8 mouse cellular contexts compared by ENCODE assay signal in genomic region chr3:145117637-145118036, GRCm38 (mm10). TPM values are rescaled to one million over a fixed set of nuclear protein-coding genes. Genes with fewer than 3 reads are reported as not detected.
DNase-seq lines count a peak whose midpoint lies in the region; ATAC-seq and TF ChIP-seq lines count a peak whose summit lies in the region.

No protein-coding gene starts in this region.

- WGBS in heart, embryonic 10.5 days = 84% methylated on average over 10 of the region's 10 CpGs
- 81% methylated on average over 10 of the region's 10 CpGs for WGBS in heart, postnatal 0 days
- 78% methylated on average over 10 of the region's 10 CpGs for WGBS in liver, postnatal 0 days (ENCODE audit: insufficient replicate concordance)

- DNase-seq in heart, embryonic 10.5 days (ENCODE audit: low spot score) = no peak
- no peak for DNase-seq in heart, postnatal 10 days
- DNase-seq in MEL (ENCODE audit: low read depth, low spot score) = peak; percentile 61
- no peak for DNase-seq in heart, postnatal 0 days (ENCODE audit: low spot score)
- no peak for DNase-seq in liver, postnatal 0 days
- DNase-seq in embryo, embryonic 9.5 days (ENCODE audit: extremely low spot score) = no peak
- no peak for DNase-seq in right cerebral cortex, postnatal 14 days

- H3K4me3 ChIP-seq in heart, embryonic 10.5 days = peak overlapping the region; percentile 89
- peak overlapping the region; percentile 71 to 78 for H3K4me3 ChIP-seq in MEL (ENCODE audit: control insufficient read depth in 1 of 2, insufficient read depth in 1 of 2, low read depth in 2 of 2, low read length in 2 of 2)
- peak overlapping the region; percentile 72 for H3K4me3 ChIP-seq in heart, postnatal 0 days (ENCODE audit: low read depth, low read length)
- H3K4me3 ChIP-seq in liver, postnatal 0 days (ENCODE audit: low read depth, low read length) = peak overlapping the region; percentile 81

- no peaks in the 10 kb centered on the region for H3K27me3 ChIP-seq in heart, embryonic 10.5 days (ENCODE audit: insufficient read depth, poor library complexity, severe bottlenecking)
- H3K27me3 ChIP-seq in MEL (ENCODE audit: control insufficient read depth in 1 of 2, insufficient read depth in 2 of 2, low read length in 2 of 2) = no peaks in the 10 kb centered on the region
- H3K27me3 ChIP-seq in heart, postnatal 0 days (ENCODE audit: control insufficient read depth, insufficient read depth, low read length) = no peaks in the 10 kb centered on the region
- H3K27me3 ChIP-seq in liver, postnatal 0 days (ENCODE audit: insufficient read depth, low read length) = no peaks in the 10 kb centered on the region

- peak in 1 of 2 experiments; percentile 34; a peak in 1 of 4 replicates for TF ChIP-seq EP300 in MEL (IDR thresholded peaks at IDR 0.05; ENCODE audit: low read depth in 1 of 2, low read length in 2 of 2)
- no peak for TF ChIP-seq EP300 in heart, postnatal 0 days (IDR thresholded peaks at IDR 0.05; ENCODE audit: low read depth)
- no peak for TF ChIP-seq EP300 in liver, postnatal 0 days (IDR thresholded peaks at IDR 0.05; ENCODE audit: low read depth)

- no peak for ATAC-seq in heart, postnatal 0 days (ENCODE audit: insufficient read depth, low read depth)
- no peak for ATAC-seq in liver, postnatal 0 days
- ATAC-seq in CD4-positive, CD25-positive, alpha-beta regulatory T cell, adult 4 months = no peak

- H3K79me2 ChIP-seq in MEL (ENCODE audit: control insufficient read depth, insufficient read depth, low read length, poor library complexity) = peaks cover 2% of the 10 kb centered on the region; the same call in 1 of the 2 replicates

- H3K4me2 ChIP-seq in heart, postnatal 0 days (ENCODE audit: low read depth, low read length) = peak overlapping the region; percentile 76
- peak overlapping the region; percentile 87 for H3K4me2 ChIP-seq in liver, postnatal 0 days (ENCODE audit: low read depth, low read length)

- TF ChIP-seq POLR2A in MEL (IDR thresholded peaks at IDR 0.05; ENCODE audit: control insufficient read depth in 1 of 2, insufficient read depth in 1 of 2, low read depth in 1 of 2, low read length in 2 of 2, poor library complexity in 1 of 2) = no peak

- peak overlapping the region; percentile 70 for H3K9ac ChIP-seq in MEL (ENCODE audit: control insufficient read depth, low read depth, low read length, poor library complexity, severe bottlenecking)
- H3K9ac ChIP-seq in heart, postnatal 0 days (replicated peaks; ENCODE audit: low read depth, low read length) = peak overlapping the region; percentile 70
- no peak overlapping the region; the same call in 1 of the 2 replicates for H3K9ac ChIP-seq in liver, postnatal 0 days (replicated peaks)

- intact Hi-C loops in heart, postnatal 10 days (cut with DNase I) = no loop called here

- no peaks in the 10 kb centered on the region for H3K9me3 ChIP-seq in heart, embryonic 10.5 days
- no peaks in the 10 kb centered on the region for H3K9me3 ChIP-seq in MEL (replicated peaks; ENCODE audit: insufficient read depth, low read length)
- H3K9me3 ChIP-seq in heart, postnatal 0 days (replicated peaks; ENCODE audit: control insufficient read depth, low read length) = no peaks in the 10 kb centered on the region
- no peaks in the 10 kb centered on the region for H3K9me3 ChIP-seq in liver, postnatal 0 days (ENCODE audit: low read length)

- H3K27ac ChIP-seq in heart, embryonic 10.5 days = peak overlapping the region; percentile 99
- H3K27ac ChIP-seq in MEL (ENCODE audit: control insufficient read depth, low read depth, low read length) = peak overlapping the region; percentile 77
- H3K27ac ChIP-seq in heart, postnatal 0 days (ENCODE audit: low read depth) = peak overlapping the region; percentile 98
- H3K27ac ChIP-seq in liver, postnatal 0 days (ENCODE audit: low read depth) = peak overlapping the region; percentile 98

- no peak for TF ChIP-seq RAD21 in MEL (IDR thresholded peaks at IDR 0.05; ENCODE audit: low read depth, low read length)

- H3K36me3 ChIP-seq in heart, embryonic 10.5 days = no peaks in the 10 kb centered on the region
- peaks cover 0 to 19% of the 10 kb centered on the region in 2 experiments; a peak in 2 of 4 replicates for H3K36me3 ChIP-seq in MEL (ENCODE audit: control insufficient read depth in 1 of 2, insufficient read depth in 2 of 2, low read length in 2 of 2)
- H3K36me3 ChIP-seq in heart, postnatal 0 days (replicated peaks; ENCODE audit: control insufficient read depth, insufficient read depth, low read length) = no peaks in the 10 kb centered on the region
- H3K36me3 ChIP-seq in liver, postnatal 0 days (replicated peaks; ENCODE audit: insufficient read depth, low read length) = no peaks in the 10 kb centered on the region

- no peak for TF ChIP-seq CTCF in MEL (IDR thresholded peaks at IDR 0.05 in 2 of 3, conservative IDR thresholded peaks at IDR 0.05 in 1 of 3; ENCODE audit: control insufficient read depth in 1 of 3, insufficient read depth in 1 of 3, low read depth in 2 of 3, low read length in 3 of 3, poor library complexity in 1 of 3, severe bottlenecking in 1 of 3)
- no peak for TF ChIP-seq CTCF in heart, postnatal 0 days (IDR thresholded peaks at IDR 0.05; ENCODE audit: low read depth)
- no peak for TF ChIP-seq CTCF in liver, postnatal 0 days (IDR thresholded peaks at IDR 0.05; ENCODE audit: low read depth)

- peaks cover 14% of the 10 kb centered on the region for H3K4me1 ChIP-seq in heart, embryonic 10.5 days
- peaks cover 2 to 19% of the 10 kb centered on the region in 2 experiments; a peak in 2 of 4 replicates for H3K4me1 ChIP-seq in MEL (ENCODE audit: control insufficient read depth in 1 of 2, insufficient read depth in 2 of 2, low read length in 2 of 2)
- H3K4me1 ChIP-seq in heart, postnatal 0 days (ENCODE audit: control insufficient read depth, insufficient read depth) = peaks cover 4% of the 10 kb centered on the region; the same call in 1 of the 2 replicates
- peaks cover 17% of the 10 kb centered on the region for H3K4me1 ChIP-seq in liver, postnatal 0 days (ENCODE audit: insufficient read depth)

TF ChIP-seq in MEL, 35 proteins besides CTCF, POLR2A, EP300 and RAD21:
- TF ChIP-seq TCF12 (IDR thresholded peaks at IDR 0.05; ENCODE audit: low read depth, low read length) (0 out of 2 replicates have a peak, but pooled peaks have one; percentile 34), GATA1 (IDR thresholded peaks at IDR 0.05; ENCODE audit: low read depth, low read length) (peak; percentile 26; the same call in 1 of the 2 replicates), ZMIZ1 (IDR thresholded peaks at IDR 0.05; ENCODE audit: low read depth, low read length) (no peak), MYC (IDR thresholded peaks at IDR 0.05; ENCODE audit: low read depth, low read length) (0 out of 2 replicates have a peak, but pooled peaks have one; percentile 33)

RNA-seq across cellular contexts. Expression of gene Odf2l, which starts 0.8 kb away (rescaled TPM):
- polyA plus RNA-seq in heart, embryonic 10.5 days (2016; fragmentation: Nextera tagmentation; extraction: Ambion mirVana) = 14.1 and 14.7 TPM in 2 replicates
- 10 to 100 TPM; 15.2 to 16.7 TPM for total RNA-seq in heart, postnatal 10 days (2021)
- total RNA-seq in MEL (2012; rRNA removed) = 12.6 and 15.1 TPM in 2 replicates
- 10 to 100 TPM in 1 of 2 experiments, not detected in 1; 15.0 TPM for polyA plus RNA-seq in MEL (2012; ENCODE audit: insufficient read depth in 1 of 2, insufficient read length in 2 of 2, low read depth in 1 of 2, low replicate concordance in 2 of 2, missing spikeins in 1 of 2)
- 5.0 and 6.2 TPM in 2 replicates for total RNA-seq in heart, postnatal 0 days (2014; rRNA removed; ENCODE audit: low replicate concordance)
- polyA plus RNA-seq in heart, postnatal 0 days (2015; fragmentation: Nextera tagmentation; extraction: Ambion mirVana) = 8.9 and 9.2 TPM in 2 replicates
- 5.4 and 5.6 TPM in 2 replicates for polyA plus RNA-seq in liver, postnatal 0 days (2015; fragmentation: Nextera tagmentation; extraction: Ambion mirVana)
- polyA plus RNA-seq in CD4-positive, CD25-positive, alpha-beta regulatory T cell, adult 4 months (2017; shearing (Covaris generic)) = 1 to 10 TPM; 6.3 to 7.1 TPM

RNA-seq across cellular contexts. Expression of gene Clca2, which starts 18.4 kb away (rescaled TPM):
- polyA plus RNA-seq in heart, embryonic 10.5 days (2016; fragmentation: Nextera tagmentation; extraction: Ambion mirVana) = 0.11 TPM in 1 of 2 replicates, not detected in the other
- under 1 TPM; 0.10 to 0.15 TPM for total RNA-seq in heart, postnatal 10 days (2021)
- not detected in 2 replicates for total RNA-seq in MEL (2012; rRNA removed)
- polyA plus RNA-seq in MEL (2012; ENCODE audit: insufficient read depth in 1 of 2, insufficient read length in 2 of 2, low read depth in 1 of 2, low replicate concordance in 2 of 2, missing spikeins in 1 of 2) = not detected
- total RNA-seq in heart, postnatal 0 days (2014; rRNA removed; ENCODE audit: low replicate concordance) = 0.62 TPM in 1 of 2 replicates, not detected in the other
- polyA plus RNA-seq in heart, postnatal 0 days (2015; fragmentation: Nextera tagmentation; extraction: Ambion mirVana) = 0.05 TPM in 1 of 2 replicates, not detected in the other
- polyA plus RNA-seq in liver, postnatal 0 days (2015; fragmentation: Nextera tagmentation; extraction: Ambion mirVana) = not detected in 2 replicates
- polyA plus RNA-seq in CD4-positive, CD25-positive, alpha-beta regulatory T cell, adult 4 months (2017; shearing (Covaris generic)) = not detected
